Mouse (Mus musculus) liver, embryonic 13.5 days (tissue): ENCODE data around the gene Sncb. TPM values are rescaled to one million over a fixed set of nuclear protein-coding genes. Genes with fewer than 3 reads are reported as not detected.

Source experiments
- ATAC-seq: fragments of 200-750 bp; cut with Nextera tagmentation; 2 replicates; pipeline ENCODE4 v1.8.0; 2017; ENCODE audit warnings: low read depth, mild to moderate bottlenecking, moderate number of reproducible peaks, moderate library complexity
- DNase-seq: peaks from one replicate; pipeline ENCODE4 v3.0.0; 2022
- H3K27ac ChIP-seq: fragments of 300-500 bp; sonication (generic); 2 replicates; pipeline ENCODE4 v1.5.1; 2015; ENCODE audit warnings: moderate library complexity, mild to moderate bottlenecking, inconsistent platforms
- H3K27me3 ChIP-seq: fragments of 300-500 bp; sonication (generic); 2 replicates; pipeline ENCODE4 v1.6.1; 2015; ENCODE audit warnings: mild to moderate bottlenecking, inconsistent platforms
- H3K36me3 ChIP-seq: fragments of 300-500 bp; sonication (generic); 2 replicates; pipeline ENCODE4 v1.6.1; 2015; ENCODE audit warnings: mild to moderate bottlenecking, inconsistent platforms
- H3K4me1 ChIP-seq: fragments of 300-500 bp; sonication (generic); replicated peaks from 2 replicates; pipeline ENCODE4 v1.6.1; 2015; ENCODE audit warnings: inconsistent platforms
- H3K4me2 ChIP-seq: fragments of 300-500 bp; sonication (generic); 2 replicates; pipeline ENCODE4 v1.6.1; 2015; ENCODE audit warnings: inconsistent platforms, mild to moderate bottlenecking, moderate library complexity
- H3K4me3 ChIP-seq: fragments of 300-500 bp; sonication (generic); replicated peaks from 2 replicates; pipeline ENCODE4 v1.5.1; 2015; ENCODE audit warnings: mild to moderate bottlenecking, inconsistent platforms
- H3K9ac ChIP-seq: fragments of 300-500 bp; sonication (generic); 2 replicates; pipeline ENCODE4 v1.6.1; 2015; ENCODE audit warnings: mild to moderate bottlenecking, inconsistent platforms
- H3K9me3 ChIP-seq: fragments of 300-500 bp; sonication (generic); replicated peaks from 2 replicates; pipeline ENCODE4 v1.6.1; 2016; ENCODE audit warnings: inconsistent platforms
- WGBS: fragments of 180-500 bp; shearing (Covaris S2); methylation state at CpG from one replicate; pipeline ENCODE4 v1.1.7; 2015; ENCODE audit not compliant: insufficient replicate concordance; 5-methylcytosine and 5-hydroxymethylcytosine counted together
- polyA plus RNA-seq: library from polyadenylated mRNA; unstranded; fragments of >200 nt; fragmentation: Nextera tagmentation; extraction: Ambion mirVana; gene quantifications from 2 replicates; pipeline ENCODE4 v1.2.1, GENCODE M21; 2015

The Sncb gene
- polyA plus RNA-seq, result not detected in 2 replicates

DNA sequence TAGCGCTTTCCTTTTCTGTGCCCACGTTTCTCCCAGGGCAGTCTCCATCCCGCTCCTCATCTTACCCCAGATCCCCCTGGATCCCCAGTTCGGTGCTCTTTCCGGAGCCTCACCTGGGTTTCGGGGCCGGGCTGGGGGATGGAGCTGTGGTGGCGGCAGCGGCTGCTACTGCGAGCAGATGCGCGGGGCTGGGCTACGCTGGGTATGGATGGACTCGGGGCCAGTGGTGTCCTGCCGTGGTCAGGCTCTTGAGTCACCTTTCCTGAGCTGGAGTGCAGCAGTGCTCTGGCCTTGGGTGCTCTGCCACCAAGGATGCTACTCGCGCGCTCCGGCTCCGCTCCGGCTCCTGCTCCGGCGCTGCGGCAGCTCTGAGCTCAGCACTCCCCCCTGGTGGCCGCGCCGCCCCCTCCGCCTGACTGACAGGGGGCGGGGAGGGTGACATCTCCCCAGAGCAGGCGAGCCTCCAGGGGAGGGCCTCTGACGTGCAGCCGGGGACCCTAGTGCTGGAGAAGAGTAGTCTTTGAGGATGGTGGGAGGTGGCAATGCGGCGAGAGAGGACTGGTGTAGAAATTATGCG lies at the start of gene Sncb:
TSS of gene Sncb (minus strand) at position 404 of the 577 bp plus-strand sequence.
- no peak for DNase-seq
- H3K4me2 ChIP-seq, result peak within 1 kb of the TSS; percentile 41
- no peak within 1 kb of the TSS for H3K27ac ChIP-seq
- ATAC-seq, result no peak
- H3K27me3 ChIP-seq, result peaks cover 62% of the 10 kb centered on the region
- peak within 1 kb of the TSS; percentile 16 for H3K4me3 ChIP-seq
- H3K9ac ChIP-seq, result no peak within 1 kb of the TSS
- 3% methylated on average over 33 of the region's 35 CpGs for WGBS
- H3K9me3 ChIP-seq, result peaks cover 4% of the 10 kb centered on the region; the same call in 1 of the 2 replicates
- peaks cover 10% of the 10 kb centered on the region for H3K4me1 ChIP-seq
- H3K36me3 ChIP-seq, result no peaks in the 10 kb centered on the region

DNA sequence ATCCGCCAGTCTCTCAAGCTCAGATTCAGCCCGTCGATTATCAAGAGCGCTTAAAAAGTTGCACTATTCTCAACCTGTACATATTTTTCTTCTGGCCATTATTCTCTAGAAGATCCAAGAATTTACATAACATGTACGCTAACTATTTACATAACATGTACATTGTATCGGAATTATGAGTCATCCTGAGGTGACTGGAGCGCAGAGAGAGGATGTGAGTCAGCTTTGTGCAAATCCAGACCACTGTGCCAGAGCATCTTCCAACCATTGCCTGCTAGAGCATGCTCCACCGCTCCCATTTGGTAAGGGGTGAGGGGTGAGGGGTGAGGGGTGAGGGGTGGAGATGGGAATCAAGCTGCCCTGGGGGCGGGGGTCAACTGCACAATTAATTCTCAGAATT lies 47.0 kb upstream of the Sncb start:
- WGBS, result 67% methylated on average over 9 of the region's 9 CpGs
- H3K4me3 ChIP-seq, result no peak overlapping the region
- no peak for DNase-seq
- H3K4me2 ChIP-seq, result no peak overlapping the region
- no peaks in the 10 kb centered on the region for H3K9me3 ChIP-seq
- no peak overlapping the region for H3K9ac ChIP-seq
- H3K27ac ChIP-seq, result no peak overlapping the region
- H3K36me3 ChIP-seq, result no peaks in the 10 kb centered on the region
- no peak for ATAC-seq
- no peaks in the 10 kb centered on the region for H3K27me3 ChIP-seq
- H3K4me1 ChIP-seq, result no peaks in the 10 kb centered on the region

DNA sequence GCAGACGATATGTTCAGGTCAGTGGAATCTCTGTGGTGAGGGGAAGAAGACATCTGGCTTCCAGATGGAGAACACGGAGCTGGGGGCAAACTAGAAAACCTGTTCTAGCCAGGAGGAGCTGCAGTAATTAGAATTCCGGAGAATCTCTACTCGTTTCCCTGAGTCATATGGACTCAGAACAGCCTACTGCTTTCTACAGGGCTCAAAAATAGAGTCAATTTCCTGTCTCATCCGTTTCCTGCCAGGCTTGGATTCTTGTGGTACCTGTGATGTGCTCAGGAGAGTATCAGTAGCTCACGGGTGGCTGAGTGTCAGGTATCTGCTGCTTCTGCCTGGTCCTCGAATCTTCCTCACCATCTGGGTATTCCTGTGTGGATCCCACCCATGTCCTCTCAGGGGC lies 45.1 kb upstream of the Sncb start:
- no peaks in the 10 kb centered on the region for H3K9me3 ChIP-seq
- no peak overlapping the region for H3K4me3 ChIP-seq
- H3K4me1 ChIP-seq, result no peaks in the 10 kb centered on the region
- H3K27me3 ChIP-seq, result peaks cover 3% of the 10 kb centered on the region; the same call in 1 of the 2 replicates
- no peak overlapping the region for H3K9ac ChIP-seq
- H3K36me3 ChIP-seq, result no peaks in the 10 kb centered on the region
- H3K4me2 ChIP-seq, result no peak overlapping the region
- no peak for DNase-seq
- H3K27ac ChIP-seq, result no peak overlapping the region
- ATAC-seq, result no peak
- WGBS, result 37% methylated on average over 7 of the region's 7 CpGs

DNA sequence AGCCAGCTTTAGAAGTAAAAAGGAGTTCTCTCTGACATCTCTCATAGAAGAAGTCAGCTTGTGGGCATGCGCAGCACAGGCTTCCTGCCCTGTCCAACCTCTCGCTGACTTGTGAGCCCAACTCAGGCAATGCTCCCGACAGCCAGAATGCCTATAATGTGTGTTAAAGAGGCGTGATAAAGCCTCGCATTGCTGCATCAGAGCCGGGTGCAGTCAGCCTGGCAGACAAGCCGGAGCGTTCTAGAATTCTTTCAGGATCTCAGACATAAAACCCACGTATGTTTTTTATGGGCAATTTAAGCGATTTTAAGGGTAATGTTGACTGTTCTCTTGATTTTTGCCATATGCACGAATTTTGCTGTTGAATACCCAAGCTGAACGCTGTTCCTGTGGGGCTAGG lies 41.7 kb upstream of the Sncb start:
- H3K9me3 ChIP-seq, result no peaks in the 10 kb centered on the region
- no peaks in the 10 kb centered on the region for H3K36me3 ChIP-seq
- WGBS, result 60% methylated on average over 12 of the region's 12 CpGs
- ATAC-seq (no peak), DNase-seq (no peak)
- H3K4me3 ChIP-seq, result no peak overlapping the region
- H3K27ac ChIP-seq, result no peak overlapping the region
- H3K9ac ChIP-seq, result no peak overlapping the region
- H3K4me1 ChIP-seq, result no peaks in the 10 kb centered on the region
- peaks cover 23% of the 10 kb centered on the region for H3K27me3 ChIP-seq
- no peak overlapping the region for H3K4me2 ChIP-seq

DNA sequence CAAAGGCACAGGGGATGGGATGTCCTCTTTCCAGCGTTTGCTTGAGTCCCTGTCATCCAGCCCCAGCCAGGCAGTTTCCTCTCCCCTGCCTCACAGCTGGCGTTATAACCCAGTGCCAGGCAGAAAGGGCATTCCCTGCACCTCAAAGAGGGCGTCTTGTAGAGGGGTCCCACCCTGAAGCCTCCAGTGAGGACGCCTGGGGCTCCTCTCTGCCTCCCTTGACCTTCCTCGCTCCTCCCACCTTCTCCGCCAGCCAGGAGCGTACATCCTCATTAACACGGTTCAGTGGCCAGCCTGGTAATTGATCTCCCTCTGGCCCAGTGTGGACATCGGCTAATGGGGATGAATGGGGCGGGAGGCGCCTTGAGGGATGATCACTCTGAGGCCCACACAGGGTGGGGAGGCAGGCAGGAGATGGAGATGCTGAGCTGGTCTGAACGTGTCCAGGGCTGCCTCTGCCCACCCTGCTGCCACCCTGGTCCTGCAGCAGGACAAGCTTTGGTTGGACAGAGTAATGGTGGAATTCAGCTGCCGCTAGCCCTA lies 40.1 kb upstream of the Sncb start:
- H3K9ac ChIP-seq, result no peak overlapping the region
- no peaks in the 10 kb centered on the region for H3K9me3 ChIP-seq
- no peaks in the 10 kb centered on the region for H3K36me3 ChIP-seq
- DNase-seq (no peak), ATAC-seq (no peak)
- H3K27ac ChIP-seq, result no peak overlapping the region
- WGBS, result 50% methylated on average over 13 of the region's 13 CpGs
- H3K27me3 ChIP-seq, result peaks cover 23% of the 10 kb centered on the region
- H3K4me1 ChIP-seq, result no peaks in the 10 kb centered on the region
- H3K4me2 ChIP-seq, result no peak overlapping the region
- H3K4me3 ChIP-seq, result no peak overlapping the region

DNA sequence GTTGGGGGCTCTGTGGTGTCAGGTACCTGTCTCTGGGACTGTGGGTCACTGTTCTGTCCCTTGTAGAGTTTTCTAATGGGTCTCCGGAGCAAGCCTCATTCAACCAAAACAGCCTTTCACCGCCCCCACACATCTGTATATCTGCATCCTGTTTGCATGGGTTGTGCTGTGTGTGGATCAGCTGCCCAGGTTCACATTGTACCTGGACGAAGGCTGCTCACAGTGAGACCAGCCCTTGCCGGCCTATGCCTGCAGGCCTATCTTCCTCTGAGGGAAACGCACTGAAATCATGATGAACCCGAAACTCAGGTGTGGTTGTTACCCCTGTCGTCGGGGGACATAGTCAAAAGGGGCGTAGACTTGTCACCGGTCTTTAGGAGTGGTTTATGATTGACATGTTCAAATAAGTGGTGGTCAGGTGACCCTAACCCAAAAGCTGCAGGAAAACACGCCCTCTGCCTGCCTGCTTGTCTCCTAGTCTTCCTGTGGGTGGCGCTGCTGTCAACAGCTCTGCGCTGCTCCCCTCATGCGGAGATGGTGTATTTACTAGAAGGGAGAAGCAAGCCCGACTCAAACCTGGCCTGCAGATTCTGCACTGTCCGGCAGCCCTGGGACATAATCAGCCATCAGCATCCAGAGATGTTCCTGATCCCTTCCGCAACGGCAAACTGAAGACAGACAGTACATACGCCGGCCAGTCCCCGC lies 38.9 kb upstream of the Sncb start:
- H3K9ac ChIP-seq, result no peak overlapping the region
- H3K4me3 ChIP-seq, result no peak overlapping the region
- no peak overlapping the region for H3K27ac ChIP-seq
- H3K27me3 ChIP-seq, result peaks cover 23% of the 10 kb centered on the region
- H3K4me2 ChIP-seq, result no peak overlapping the region
- H3K4me1 ChIP-seq, result no peaks in the 10 kb centered on the region
- 35% methylated on average over 21 of the region's 21 CpGs for WGBS
- ATAC-seq (no peak), DNase-seq (no peak)
- no peaks in the 10 kb centered on the region for H3K36me3 ChIP-seq
- H3K9me3 ChIP-seq, result no peaks in the 10 kb centered on the region

DNA sequence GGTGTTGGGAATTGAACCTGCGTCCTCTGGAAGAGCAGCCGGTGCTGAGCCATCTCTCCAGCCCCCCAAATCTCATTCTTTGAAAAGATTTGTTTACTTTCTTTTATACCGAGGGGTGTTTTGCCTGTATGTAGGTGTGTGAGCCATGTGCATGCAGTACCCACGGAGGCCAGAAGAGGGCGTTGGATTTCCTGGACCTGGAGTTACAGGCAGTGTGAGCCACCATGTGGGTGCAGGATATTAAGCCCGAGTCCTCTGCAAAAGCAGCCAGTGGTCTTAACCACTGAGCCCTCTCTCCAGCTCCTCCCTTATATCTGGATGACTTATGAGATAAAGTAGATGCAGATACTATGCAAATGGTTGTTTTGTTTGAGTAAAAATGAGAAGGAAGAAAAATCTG lies 36.6 kb upstream of the Sncb start:
- H3K36me3 ChIP-seq, result no peaks in the 10 kb centered on the region
- no peak for ATAC-seq
- H3K9ac ChIP-seq, result no peak overlapping the region
- H3K4me2 ChIP-seq, result no peak overlapping the region
- 58% methylated on average over 6 of the region's 6 CpGs for whole genome bisulfite sequencing
- H3K27ac ChIP-seq, result no peak overlapping the region
- no peak for DNase-seq
- no peaks in the 10 kb centered on the region for H3K9me3 ChIP-seq
- no peak overlapping the region for H3K4me3 ChIP-seq
- peaks cover 23% of the 10 kb centered on the region for H3K27me3 ChIP-seq
- no peaks in the 10 kb centered on the region for H3K4me1 ChIP-seq

DNA sequence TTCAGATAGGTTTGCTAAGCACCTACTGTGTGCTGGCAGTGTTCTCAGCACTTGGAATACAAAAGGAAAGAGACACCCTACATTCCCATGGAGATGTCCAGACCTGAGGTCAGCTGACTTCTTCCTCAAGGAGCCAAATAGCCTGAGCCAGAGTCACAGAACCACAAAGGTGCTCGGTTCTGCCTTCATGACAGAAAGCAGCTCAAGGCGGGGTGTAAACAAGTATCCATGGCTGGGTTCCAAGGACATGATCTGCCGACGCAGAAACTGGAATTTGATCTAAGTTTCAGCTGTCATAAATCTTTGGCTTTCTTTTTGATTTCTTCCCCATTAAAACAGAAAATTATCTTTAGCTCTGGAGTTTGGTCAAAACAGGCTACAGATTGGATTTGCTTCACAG lies 33.8 kb upstream of the Sncb start:
- Histone ChIP-seq H3K27me3 (peaks cover 9% of the 10 kb centered on the region; the same call in 1 of the 2 replicates), H3K4me2 (no peak overlapping the region), H3K4me1 (no peaks in the 10 kb centered on the region), H3K9me3 (no peaks in the 10 kb centered on the region), H3K9ac (no peak overlapping the region), H3K4me3 (no peak overlapping the region), H3K27ac (no peak overlapping the region), H3K36me3 (no peaks in the 10 kb centered on the region)
- no peak for DNase-seq
- ATAC-seq, result no peak
- 63% methylated on average over 4 of the region's 4 CpGs for WGBS

DNA sequence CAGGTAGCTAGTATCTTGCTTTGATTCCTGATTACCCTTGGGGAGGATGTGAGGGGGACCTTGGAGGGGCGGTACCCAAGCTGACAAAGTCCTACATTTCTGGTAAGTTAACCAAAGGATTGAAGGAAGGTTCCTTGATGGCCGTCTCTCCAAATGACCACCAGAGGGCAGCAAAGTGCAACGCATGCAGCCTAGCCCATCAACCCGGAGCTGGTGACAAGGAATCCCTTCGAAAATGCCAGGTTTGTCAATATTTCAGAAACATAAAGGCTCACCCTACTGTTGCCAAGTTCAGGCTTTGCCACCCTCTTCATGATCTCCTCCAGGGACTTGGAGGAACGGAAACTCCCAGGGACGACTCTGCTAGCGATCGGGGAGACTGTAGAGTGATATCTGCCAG lies 33.3 kb upstream of the Sncb start:
- H3K36me3 ChIP-seq, result no peaks in the 10 kb centered on the region
- no peak overlapping the region for H3K4me2 ChIP-seq
- H3K27ac ChIP-seq, result no peak overlapping the region
- H3K4me1 ChIP-seq, result no peaks in the 10 kb centered on the region
- no peak overlapping the region for H3K4me3 ChIP-seq
- no peaks in the 10 kb centered on the region for H3K9me3 ChIP-seq
- DNase-seq (peak; percentile 33), ATAC-seq (no peak)
- no peak overlapping the region for H3K9ac ChIP-seq
- WGBS, result 24% methylated on average over 9 of the region's 9 CpGs
- H3K27me3 ChIP-seq, result peaks cover 6% of the 10 kb centered on the region; the same call in 1 of the 2 replicates

DNA sequence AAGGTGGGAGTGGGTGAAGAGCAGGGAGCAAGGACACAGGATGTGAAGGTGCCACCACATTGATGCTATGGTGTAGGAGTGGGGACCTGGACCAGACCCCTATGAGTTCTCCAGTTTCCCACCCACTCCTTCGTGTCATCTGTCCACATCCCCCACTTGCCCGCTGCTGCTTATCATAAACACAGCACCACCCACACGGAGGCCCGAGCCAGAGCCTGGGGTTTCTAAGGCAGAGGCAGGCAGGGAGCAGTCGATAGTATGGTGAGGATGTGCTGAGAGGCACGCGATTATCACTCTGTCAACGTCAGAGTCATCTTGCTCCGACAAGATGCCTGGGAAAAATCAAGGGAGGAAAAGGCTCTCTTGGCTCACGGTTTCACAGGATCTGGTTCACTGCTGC lies 32.3 kb upstream of the Sncb start:
- WGBS, result 50% methylated on average over 10 of the region's 10 CpGs
- Histone ChIP-seq H3K36me3 (no peaks in the 10 kb centered on the region), H3K4me1 (no peaks in the 10 kb centered on the region), H3K27ac (no peak overlapping the region), H3K27me3 (no peaks in the 10 kb centered on the region), H3K9ac (no peak overlapping the region), H3K9me3 (no peaks in the 10 kb centered on the region), H3K4me3 (no peak overlapping the region), H3K4me2 (no peak overlapping the region)
- DNase-seq (no peak), ATAC-seq (no peak)

DNA sequence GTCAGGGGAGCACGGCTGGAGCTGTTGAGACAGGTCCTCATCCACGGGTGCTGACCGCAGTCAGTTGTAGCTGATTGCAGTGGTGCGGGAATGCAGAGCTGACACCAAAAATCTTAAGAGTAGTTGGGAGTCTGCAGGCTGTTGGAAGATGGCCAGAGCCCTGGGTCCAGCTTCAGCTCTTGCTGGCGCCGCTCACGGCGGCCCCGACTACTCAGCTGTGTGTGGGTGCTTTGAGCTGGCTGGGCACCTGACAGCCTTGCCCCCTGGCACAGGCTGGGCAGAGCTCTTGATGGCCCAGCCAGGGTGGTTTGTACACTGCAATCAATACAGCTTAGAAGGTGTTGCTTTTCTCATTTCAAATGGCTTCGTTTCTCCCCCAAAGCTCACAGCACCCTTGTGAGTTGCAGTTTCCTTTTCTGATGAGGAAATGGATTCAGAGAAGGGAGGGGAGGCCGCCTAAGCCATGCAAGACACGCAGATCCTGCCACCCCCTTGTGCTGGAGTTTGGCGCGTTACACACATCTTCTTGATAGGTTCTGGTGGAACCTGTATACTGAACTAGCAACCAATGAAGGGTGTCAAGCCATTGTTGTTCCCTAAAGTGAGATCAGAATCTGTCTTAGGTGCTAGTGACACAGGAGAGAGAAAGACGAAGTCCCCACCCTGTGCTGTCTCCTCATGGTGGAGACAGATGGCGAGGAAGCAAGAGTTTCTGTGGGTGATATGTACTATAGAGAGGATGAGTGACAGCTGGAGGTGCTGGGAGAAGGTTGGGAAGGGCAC lies 31.7 kb upstream of the Sncb start:
- no peaks in the 10 kb centered on the region for H3K9me3 ChIP-seq
- no peak overlapping the region for H3K4me3 ChIP-seq
- H3K27ac ChIP-seq, result no peak overlapping the region
- no peak for DNase-seq
- no peaks in the 10 kb centered on the region for H3K27me3 ChIP-seq
- ATAC-seq, result no peak
- no peak overlapping the region for H3K4me2 ChIP-seq
- 63% methylated on average over 16 of the region's 16 CpGs for WGBS
- H3K36me3 ChIP-seq, result no peaks in the 10 kb centered on the region
- no peaks in the 10 kb centered on the region for H3K4me1 ChIP-seq
- H3K9ac ChIP-seq, result no peak overlapping the region
